Mouse (Mus musculus) limb, embryonic 13.5 days (tissue): Measurements from ENCODE around the gene Gm7137. TPM values are rescaled to one million over a fixed set of nuclear protein-coding genes. Genes with fewer than 3 reads are reported as not detected.
"Not testable (repeated sequence)": the region's sequence is repeated elsewhere in the genome, so short reads cannot be mapped to it uniquely, and the experiment has no call there.

Source experiments
- ATAC-seq: fragments of 200-750 bp; cut with Nextera tagmentation; 2 replicates; pipeline ENCODE4 v1.8.0; 2017; ENCODE audit warnings: low read depth, moderate number of reproducible peaks, moderate TSS enrichment; ENCODE audit not compliant: low FRiP score
- H3K27ac ChIP-seq: fragments of 300-500 bp; sonication (generic); 2 replicates; pipeline ENCODE4 v1.5.1; 2015; ENCODE audit warnings: inconsistent platforms, mild to moderate bottlenecking, moderate library complexity
- H3K27me3 ChIP-seq: fragments of 300-500 bp; sonication (generic); 2 replicates; pipeline ENCODE4 v1.6.1; 2015; ENCODE audit warnings: mild to moderate bottlenecking, inconsistent platforms
- H3K36me3 ChIP-seq: fragments of 300-500 bp; sonication (generic); 2 replicates; pipeline ENCODE4 v1.6.1; 2015; ENCODE audit warnings: inconsistent platforms, mild to moderate bottlenecking, moderate library complexity
- H3K4me1 ChIP-seq: fragments of 300-500 bp; sonication (generic); 2 replicates; pipeline ENCODE4 v1.6.1; 2015; ENCODE audit warnings: inconsistent platforms
- H3K4me2 ChIP-seq: fragments of 300-500 bp; sonication (generic); replicated peaks from 2 replicates; pipeline ENCODE4 v1.6.1; 2015; ENCODE audit warnings: inconsistent platforms, mild to moderate bottlenecking, moderate library complexity
- H3K4me3 ChIP-seq: fragments of 300-500 bp; sonication (generic); 2 replicates; pipeline ENCODE4 v1.5.1; 2015; ENCODE audit warnings: moderate library complexity, mild to moderate bottlenecking, inconsistent platforms
- H3K9ac ChIP-seq: fragments of 300-500 bp; sonication (generic); 2 replicates; pipeline ENCODE4 v1.6.1; 2015; ENCODE audit warnings: mild to moderate bottlenecking, inconsistent platforms
- H3K9me3 ChIP-seq: fragments of 300-500 bp; sonication (generic); 2 replicates; pipeline ENCODE4 v1.6.1; 2016; ENCODE audit warnings: inconsistent platforms
- WGBS: fragments of 180-500 bp; shearing (Covaris S2); methylation state at CpG from one replicate; pipeline ENCODE4 v1.1.7; 2015; 5-methylcytosine and 5-hydroxymethylcytosine counted together
- polyA plus RNA-seq: library from polyadenylated mRNA; unstranded; fragments of >200 nt; fragmentation: Nextera tagmentation; extraction: Ambion mirVana; gene quantifications from 2 replicates; pipeline ENCODE4 v1.2.1, GENCODE M21; 2015

The Gm7137 gene
- polyA plus RNA-seq, 1 experiment from 2014 or later = not detected

DNA sequence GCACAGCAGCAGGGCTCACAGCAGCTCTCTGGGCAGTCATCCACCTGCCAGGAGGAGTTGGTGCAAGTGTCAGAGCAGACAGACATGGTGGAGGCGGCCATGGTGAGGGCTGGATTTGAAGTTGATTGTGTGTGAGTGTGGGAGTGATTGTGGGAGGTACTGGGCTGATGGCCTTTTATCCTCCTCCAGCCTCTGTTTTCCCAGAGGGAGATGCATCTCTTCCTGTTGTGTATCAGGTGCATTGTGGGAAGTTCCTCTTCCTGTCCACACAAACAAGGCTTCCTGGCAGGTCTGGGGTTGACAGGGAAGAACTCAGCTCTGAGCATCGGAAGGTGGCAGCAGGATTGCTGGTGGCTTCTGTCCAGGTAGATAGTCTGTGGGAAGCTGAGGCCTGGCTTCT is 7.0 kb upstream of the Gm7137 start, which contains the start of gene Gm9639:
Gm9639 (minus strand) TSS at position 101 of the 400 bp plus-strand sequence.
- 53% methylated on average over 2 of the region's 2 CpGs for WGBS
- no peaks in the 10 kb centered on the region for H3K9me3 ChIP-seq
- no peak within 1 kb of the TSS for H3K4me2 ChIP-seq
- no peak within 1 kb of the TSS for H3K9ac ChIP-seq
- no peaks in the 10 kb centered on the region for H3K36me3 ChIP-seq
- no peaks in the 10 kb centered on the region for H3K27me3 ChIP-seq
- no peak within 1 kb of the TSS for H3K27ac ChIP-seq
- no peak for ATAC-seq
- no peak within 1 kb of the TSS for H3K4me3 ChIP-seq
- H3K4me1 ChIP-seq = peaks cover 22% of the 10 kb centered on the region

DNA sequence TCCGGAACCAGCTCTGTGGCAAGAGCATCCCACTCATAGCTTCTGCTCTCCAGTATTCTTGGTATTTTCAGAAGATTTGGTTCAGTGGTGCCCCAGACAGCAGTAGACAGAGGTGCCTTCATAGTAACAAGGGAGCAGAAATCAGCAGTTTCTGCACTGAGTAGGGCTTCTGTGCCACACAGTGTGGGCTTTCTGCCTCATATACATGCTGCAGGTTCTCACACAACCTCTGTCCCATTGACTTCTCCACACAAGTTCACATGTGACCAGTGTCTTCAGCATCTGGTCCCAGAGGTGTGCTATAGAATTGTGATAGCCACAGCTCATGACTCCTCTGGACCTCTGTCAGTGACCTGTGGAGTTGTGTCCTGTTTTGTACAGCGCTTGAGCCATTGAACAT is 621 bp upstream of the Gm7137 start:
- no peak overlapping the region for H3K27ac ChIP-seq
- 0 out of 2 replicates have a peak, but pooled peaks cover under 1% of the 10 kb centered on the region for H3K4me1 ChIP-seq
- no peak for ATAC-seq
- H3K4me2 ChIP-seq = no peak overlapping the region
- H3K9ac ChIP-seq = no peak overlapping the region
- WGBS = 75% methylated on average over 2 of the region's 2 CpGs
- no peaks in the 10 kb centered on the region for H3K9me3 ChIP-seq
- no peaks in the 10 kb centered on the region for H3K36me3 ChIP-seq
- no peak overlapping the region for H3K4me3 ChIP-seq
- H3K27me3 ChIP-seq = no peaks in the 10 kb centered on the region

DNA sequence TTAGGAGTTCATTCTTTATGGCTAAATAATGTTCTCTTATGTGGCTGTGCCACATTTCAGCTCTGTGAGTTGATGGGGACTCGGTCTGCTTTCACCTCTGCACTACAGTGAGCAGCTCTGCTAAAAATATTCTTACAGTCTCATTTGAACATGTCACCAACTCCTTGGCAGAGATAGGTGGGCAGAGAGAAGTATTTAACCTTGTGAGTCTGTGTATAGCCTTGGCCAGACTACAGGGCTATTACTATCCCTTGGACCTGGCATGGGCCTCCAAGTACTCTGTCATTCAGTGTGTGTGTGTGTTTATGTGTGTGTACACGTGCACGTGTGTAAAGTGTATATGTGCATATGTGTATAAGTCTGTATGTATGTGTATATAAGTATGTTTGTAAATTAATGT is 4.6 kb downstream of the Gm7137 start:
- WGBS = 81% methylated on average over 3 of the region's 3 CpGs
- ATAC-seq, H3K4me2 ChIP-seq: not testable (repeated sequence)

DNA sequence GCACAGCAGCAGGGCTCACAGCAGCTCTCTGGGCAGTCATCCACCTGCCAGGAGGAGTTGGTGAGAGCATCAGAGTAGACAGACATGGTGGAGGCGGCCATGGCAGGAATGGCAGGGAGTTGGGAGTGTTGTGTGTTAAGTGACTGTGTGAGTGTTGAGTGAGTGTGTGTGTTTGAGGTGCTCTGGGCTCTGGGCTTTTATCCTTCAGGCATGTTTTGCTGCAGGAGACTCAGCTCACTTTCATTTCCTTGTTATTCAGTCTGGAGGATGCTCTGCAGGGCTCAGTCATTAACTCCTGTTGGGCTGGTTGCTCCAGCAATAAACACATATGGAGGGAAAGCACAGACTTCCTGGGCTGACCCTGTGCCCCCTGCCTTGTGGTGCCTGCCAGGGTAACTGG is 5.6 kb downstream of the Gm7137 start, which contains the start of gene Gm3250:
Gm3250 (minus strand) TSS at position 101 of the 400 bp plus-strand sequence.
- ATAC-seq, H3K9me3 ChIP-seq, H3K27ac ChIP-seq, H3K36me3 ChIP-seq, H3K4me3 ChIP-seq, H3K4me1 ChIP-seq, H3K27me3 ChIP-seq, H3K9ac ChIP-seq, H3K4me2 ChIP-seq: not testable (repeated sequence)
- 40% methylated on average over 1 of the region's 1 CpGs for WGBS

More for the DNA sequence above, 4.6 kb downstream of the Gm7137 start:
- not testable (repeated sequence) for H3K36me3 ChIP-seq, H3K4me1 ChIP-seq, H3K27me3 ChIP-seq, H3K9me3 ChIP-seq, H3K27ac ChIP-seq, H3K9ac ChIP-seq, H3K4me3 ChIP-seq

DNA sequence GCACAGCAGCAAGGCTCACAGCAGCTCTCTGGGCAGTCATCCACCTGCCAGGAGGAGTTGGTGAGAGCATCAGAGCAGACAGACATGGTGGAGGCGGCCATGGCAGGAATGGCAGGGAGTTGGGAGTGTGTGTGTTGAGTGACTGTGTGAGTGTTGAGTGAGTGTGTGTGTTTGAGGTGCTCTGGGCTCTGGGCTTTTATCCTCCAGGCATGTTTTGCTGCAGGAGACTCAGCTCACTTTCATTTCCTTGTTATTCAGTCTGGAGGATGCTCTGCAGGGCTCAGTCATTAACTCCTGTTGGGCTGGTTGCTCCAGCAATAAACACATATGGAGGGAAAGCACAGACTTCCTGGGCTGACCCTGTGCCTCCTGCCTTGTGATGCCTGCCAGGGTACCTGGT is 11.2 kb downstream of the Gm7137 start, which contains the start of gene Gm7138:
Gm7138 (minus strand) TSS at position 101 of the 400 bp plus-strand sequence.
- not testable (repeated sequence) for H3K4me2 ChIP-seq, H3K27me3 ChIP-seq, H3K36me3 ChIP-seq, H3K4me3 ChIP-seq, ATAC-seq, H3K4me1 ChIP-seq, H3K9me3 ChIP-seq, H3K27ac ChIP-seq, H3K9ac ChIP-seq
- 70% methylated on average over 1 of the region's 1 CpGs for WGBS

DNA sequence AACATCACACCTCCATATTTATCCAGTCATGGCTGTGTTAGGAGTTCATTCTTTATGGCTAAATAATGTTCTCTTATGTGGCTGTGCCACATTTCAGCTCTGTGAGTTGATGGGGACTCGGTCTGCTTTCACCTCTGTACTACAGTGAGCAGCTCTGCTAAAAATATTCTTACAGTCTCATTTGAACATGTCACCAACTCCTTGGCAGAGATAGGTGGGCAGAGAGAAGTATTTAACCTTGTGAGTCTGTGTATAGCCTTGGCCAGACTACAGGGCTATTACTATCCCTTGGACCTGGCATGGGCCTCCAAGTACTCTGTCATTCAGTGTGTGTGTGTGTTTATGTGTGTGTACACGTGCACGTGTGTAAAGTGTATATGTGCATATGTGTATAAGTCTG is 15.9 kb downstream of the Gm7137 start:
- H3K4me2 ChIP-seq, H3K4me1 ChIP-seq, H3K27me3 ChIP-seq, H3K4me3 ChIP-seq, H3K36me3 ChIP-seq, H3K27ac ChIP-seq, H3K9ac ChIP-seq, H3K9me3 ChIP-seq, ATAC-seq: not testable (repeated sequence)
- 84% methylated on average over 2 of the region's 3 CpGs for WGBS

DNA sequence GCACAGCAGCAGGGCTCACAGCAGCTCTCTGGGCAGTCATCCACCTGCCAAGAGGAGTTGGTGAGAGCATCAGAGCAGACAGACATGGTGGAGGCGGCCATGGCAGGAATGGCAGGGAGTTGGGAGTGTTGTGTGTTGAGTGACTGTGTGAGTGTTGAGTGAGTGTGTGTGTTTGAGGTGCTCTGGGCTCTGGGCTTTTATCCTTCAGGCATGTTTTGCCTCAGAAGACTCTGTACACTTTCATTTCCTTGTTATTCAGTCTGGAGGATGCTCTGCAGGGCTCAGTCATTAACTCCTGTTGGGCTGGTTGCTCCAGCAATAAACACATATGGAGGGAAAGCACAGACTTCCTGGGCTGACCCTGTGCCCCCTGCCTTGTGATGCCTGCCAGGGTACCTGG is 16.8 kb downstream of the Gm7137 start, which contains the start of gene Gm3238:
Gm3238 (minus strand) TSS at position 101 of the 400 bp plus-strand sequence.
- H3K36me3 ChIP-seq, H3K4me3 ChIP-seq, H3K27me3 ChIP-seq, H3K9ac ChIP-seq, H3K9me3 ChIP-seq, ATAC-seq, H3K4me2 ChIP-seq, H3K4me1 ChIP-seq, H3K27ac ChIP-seq: not testable (repeated sequence)
- 40% methylated on average over 1 of the region's 1 CpGs for WGBS

DNA sequence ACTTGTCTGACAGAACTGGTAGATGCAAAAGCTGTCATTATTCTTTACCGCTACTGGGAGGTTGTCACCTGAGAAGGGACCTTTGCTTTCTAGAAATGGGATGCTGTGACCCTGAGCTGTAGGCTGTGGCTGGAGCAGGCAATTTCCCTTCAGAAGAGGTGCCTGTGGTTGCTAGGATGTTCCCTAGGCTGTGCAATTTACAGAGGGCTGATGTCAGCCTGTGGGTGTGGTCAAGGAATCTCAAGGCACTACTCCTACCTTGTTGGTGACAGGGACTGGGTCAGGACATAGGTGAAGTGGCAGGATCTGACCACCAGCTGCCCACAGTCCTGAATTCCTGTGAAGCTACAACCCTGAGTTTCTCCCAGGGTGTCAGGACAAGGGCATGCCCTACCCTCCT is 18.3 kb downstream of the Gm7137 start:
- H3K27ac ChIP-seq = no peak overlapping the region
- 64% methylated on average over 1 of the region's 1 CpGs for WGBS
- no peak overlapping the region for H3K4me2 ChIP-seq
- ATAC-seq = no peak
- no peak overlapping the region for H3K4me3 ChIP-seq
- H3K36me3 ChIP-seq = no peaks in the 10 kb centered on the region
- H3K4me1 ChIP-seq = no peaks in the 10 kb centered on the region
- no peak overlapping the region for H3K9ac ChIP-seq
- no peaks in the 10 kb centered on the region for H3K9me3 ChIP-seq
- H3K27me3 ChIP-seq = no peaks in the 10 kb centered on the region

DNA sequence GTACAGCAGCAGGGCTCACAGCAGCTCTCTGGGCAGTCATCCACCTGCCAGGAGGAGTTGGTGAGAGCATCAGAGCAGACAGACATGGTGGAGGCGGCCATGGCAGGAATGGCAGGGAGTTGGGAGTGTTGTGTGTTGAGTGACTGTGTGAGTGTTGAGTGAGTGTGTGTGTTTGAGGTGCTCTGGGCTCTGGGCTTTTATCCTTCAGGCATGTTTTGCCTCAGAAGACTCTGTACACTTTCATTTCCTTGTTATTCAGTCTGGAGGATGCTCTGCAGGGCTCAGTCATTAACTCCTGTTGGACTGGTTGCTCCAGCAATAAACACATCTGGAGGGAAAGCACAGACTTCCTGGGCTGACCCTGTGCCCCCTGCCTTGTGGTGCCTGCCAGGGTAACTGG is 28.4 kb downstream of the Gm7137 start, which contains the start of gene Gm3233:
Gm3233 (minus strand) TSS at position 101 of the 400 bp plus-strand sequence.
- H3K9ac ChIP-seq, H3K9me3 ChIP-seq, H3K4me2 ChIP-seq, H3K27me3 ChIP-seq, H3K4me1 ChIP-seq, ATAC-seq, H3K36me3 ChIP-seq, H3K4me3 ChIP-seq, H3K27ac ChIP-seq: not testable (repeated sequence)
- no CpG with 5 or more reads among the region's 1 CpGs for WGBS

DNA sequence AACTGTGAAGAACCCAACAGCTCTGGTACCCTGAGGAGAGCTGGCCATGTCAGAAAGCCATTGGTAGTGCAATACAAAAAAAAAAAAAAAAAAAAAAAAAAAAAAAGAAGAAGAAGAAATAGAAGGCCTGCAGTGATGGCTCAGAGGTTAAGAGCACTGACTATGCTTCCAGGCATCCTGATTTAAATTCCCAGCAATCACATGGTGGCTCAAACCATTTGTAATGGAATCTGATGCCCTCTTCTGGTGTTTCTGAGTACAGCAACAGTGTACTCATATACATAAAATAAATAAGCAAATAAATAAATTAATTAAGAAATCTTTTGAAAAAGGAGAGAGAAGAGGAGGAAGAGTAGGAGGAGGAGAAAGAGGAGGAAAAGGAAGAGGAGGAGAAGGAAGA is 34.6 kb downstream of the Gm7137 start:
- H3K27ac ChIP-seq = no peak overlapping the region
- H3K36me3 ChIP-seq = no peaks in the 10 kb centered on the region
- no peak overlapping the region for H3K4me2 ChIP-seq
- no peak overlapping the region for H3K9ac ChIP-seq
- no peaks in the 10 kb centered on the region for H3K9me3 ChIP-seq
- H3K4me1 ChIP-seq = peaks cover 6% of the 10 kb centered on the region; the same call in 1 of the 2 replicates
- no peaks in the 10 kb centered on the region for H3K27me3 ChIP-seq
- ATAC-seq = no peak
- H3K4me3 ChIP-seq = no peak overlapping the region

DNA sequence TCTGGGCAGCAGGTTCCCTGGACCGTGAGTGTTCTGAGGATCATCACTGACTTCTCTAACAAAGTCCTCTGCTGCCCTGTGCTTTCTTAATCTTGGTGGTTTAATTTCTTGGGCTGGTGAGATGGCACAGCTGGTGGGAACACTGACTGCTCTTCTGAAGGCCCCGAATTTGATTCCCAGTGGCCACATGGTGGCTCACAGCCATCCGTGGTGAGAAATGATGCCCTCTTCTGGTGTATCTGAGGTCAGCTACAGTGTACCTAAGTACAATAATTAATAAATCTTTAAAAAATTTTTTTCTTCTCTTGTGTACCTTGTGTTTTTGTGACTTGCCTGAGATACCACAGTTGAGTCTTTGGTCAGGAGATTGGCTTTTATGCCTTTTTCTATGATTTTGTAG is 35.7 kb downstream of the Gm7137 start:
- WGBS = 62% methylated on average over 3 of the region's 3 CpGs
- not testable (repeated sequence) for H3K27ac ChIP-seq, H3K9me3 ChIP-seq, H3K9ac ChIP-seq, H3K36me3 ChIP-seq, H3K4me2 ChIP-seq, H3K4me3 ChIP-seq, H3K27me3 ChIP-seq, ATAC-seq, H3K4me1 ChIP-seq

DNA sequence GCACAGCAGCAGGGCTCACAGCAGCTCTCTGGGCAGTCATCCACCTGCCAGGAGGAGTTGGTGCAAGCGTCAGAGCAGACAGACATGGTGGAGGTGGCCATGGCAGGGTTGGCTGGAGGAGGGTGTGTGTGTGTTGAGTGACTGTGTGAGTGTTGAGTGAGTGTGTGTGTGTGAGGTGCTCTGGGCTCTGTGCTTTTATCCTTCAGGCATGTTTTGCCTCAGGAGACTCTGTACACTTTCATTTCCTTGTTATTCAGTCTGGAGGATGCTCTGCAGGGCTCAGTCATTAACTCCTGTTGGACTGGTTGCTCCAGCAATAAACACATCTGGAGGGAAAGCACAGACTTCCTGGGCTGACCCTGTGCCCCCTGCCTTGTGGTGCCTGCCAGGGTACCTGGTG is 36.7 kb downstream of the Gm7137 start, which contains the start of gene Gm9736:
Gm9736 (minus strand) TSS at position 101 of the 400 bp plus-strand sequence.
- not testable (repeated sequence) for H3K4me1 ChIP-seq, H3K4me3 ChIP-seq, H3K27ac ChIP-seq, ATAC-seq, H3K27me3 ChIP-seq, H3K4me2 ChIP-seq, H3K9ac ChIP-seq, H3K36me3 ChIP-seq, H3K9me3 ChIP-seq
- WGBS = 55% methylated on average over 1 of the region's 1 CpGs

DNA sequence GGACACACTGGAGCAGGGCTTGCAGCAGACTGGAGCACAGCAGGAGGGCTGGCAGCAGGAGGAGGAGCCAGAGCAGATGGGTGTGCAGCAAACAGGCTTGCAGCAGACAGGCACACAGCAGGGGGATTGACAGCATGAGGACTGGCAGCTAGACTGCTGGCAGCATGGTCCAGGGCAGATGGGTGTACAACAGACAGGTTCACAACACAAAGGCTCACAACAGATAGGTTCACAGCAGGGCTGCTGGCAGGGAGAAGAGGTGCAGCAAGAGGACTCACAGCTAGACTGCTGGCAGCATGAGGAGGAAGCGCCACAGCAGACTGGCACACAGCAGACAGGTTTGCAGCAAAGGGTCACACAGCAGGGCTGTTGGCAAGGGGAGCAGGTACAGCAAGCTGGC is 37.3 kb downstream of the Gm7137 start:
- 76% methylated on average over 1 of the region's 1 CpGs for WGBS

More for the DNA sequence above, 37.3 kb downstream of the Gm7137 start:
- H3K4me3 ChIP-seq, H3K27ac ChIP-seq, H3K27me3 ChIP-seq, H3K9me3 ChIP-seq, H3K9ac ChIP-seq, H3K4me1 ChIP-seq, H3K36me3 ChIP-seq, ATAC-seq, H3K4me2 ChIP-seq: not testable (repeated sequence)
